Mouse (Mus musculus) layer of hippocampus, adult 9-10 months (tissue): ENCODE measurements around the gene Mosmo.
"Not testable (repeated sequence)": the region's sequence is repeated elsewhere in the genome, so short reads cannot be mapped to it uniquely, and the experiment has no call there.

Experiments
- DNase-seq: peaks from one replicate; pipeline ENCODE4 v3.0.0; 2022; ENCODE audit warnings: low spot score

Mosmo gene

DNA sequence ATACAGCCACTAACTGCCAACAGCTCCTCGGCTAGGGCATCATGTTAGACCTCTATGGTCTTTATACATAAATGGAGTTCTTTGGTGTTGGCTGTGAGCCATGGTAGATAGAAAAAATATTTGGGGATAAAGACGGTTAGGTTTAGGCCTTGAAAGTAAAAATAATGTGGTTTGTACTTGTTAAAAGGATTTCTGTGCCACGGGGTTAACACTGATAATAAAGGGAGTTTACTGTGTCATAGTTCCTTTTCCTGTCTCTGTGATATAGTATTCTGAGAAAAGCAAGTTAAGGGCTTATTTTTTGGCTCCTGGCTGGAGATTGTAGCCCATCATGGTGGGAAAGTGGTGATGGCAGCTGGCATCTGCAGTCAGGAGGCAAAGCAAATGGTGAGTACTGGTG, 26.5 kb downstream of the Mosmo start:
- no peak for DNase-seq

DNA sequence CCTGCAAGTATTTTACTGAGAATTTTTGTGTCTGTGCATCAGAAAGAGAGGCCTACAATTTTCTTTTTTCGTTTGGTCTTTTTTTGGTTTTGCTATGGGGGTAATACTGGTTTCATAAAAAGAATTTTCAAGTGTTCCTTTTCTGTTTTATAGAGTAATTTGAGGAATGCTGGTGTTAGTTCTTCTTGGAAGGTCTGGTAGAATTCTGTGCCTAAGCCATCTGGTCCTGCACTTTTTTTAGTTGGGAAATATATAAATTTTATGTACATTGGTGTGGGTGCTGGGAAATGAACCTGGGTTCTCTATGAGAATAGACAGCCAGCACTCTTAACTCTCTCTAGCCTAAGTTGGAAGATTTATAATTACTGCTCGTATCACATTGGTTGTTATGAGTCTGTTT, 34.7 kb downstream of the Mosmo start:
- no peak for DNase-seq

DNA sequence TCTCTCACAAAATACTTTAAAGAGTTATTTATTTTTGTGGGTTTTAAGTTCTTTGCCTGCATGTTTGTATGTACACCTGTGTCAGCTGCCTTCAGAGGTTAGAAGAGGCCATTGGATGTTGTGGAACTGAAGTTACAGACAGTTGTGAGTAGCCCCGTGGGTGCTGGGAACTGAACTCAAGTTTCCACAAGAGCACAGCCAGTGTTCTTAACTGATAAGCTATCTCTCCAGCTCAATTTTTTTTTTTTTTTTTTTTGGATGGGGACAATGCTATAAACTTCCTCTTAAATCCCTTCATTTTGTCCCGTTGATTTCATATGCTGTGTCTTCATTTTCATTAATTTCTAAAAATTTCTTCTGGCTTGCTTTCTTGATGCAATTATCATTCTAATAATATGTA, 35.8 kb downstream of the Mosmo start:
- no peak for DNase-seq

DNA sequence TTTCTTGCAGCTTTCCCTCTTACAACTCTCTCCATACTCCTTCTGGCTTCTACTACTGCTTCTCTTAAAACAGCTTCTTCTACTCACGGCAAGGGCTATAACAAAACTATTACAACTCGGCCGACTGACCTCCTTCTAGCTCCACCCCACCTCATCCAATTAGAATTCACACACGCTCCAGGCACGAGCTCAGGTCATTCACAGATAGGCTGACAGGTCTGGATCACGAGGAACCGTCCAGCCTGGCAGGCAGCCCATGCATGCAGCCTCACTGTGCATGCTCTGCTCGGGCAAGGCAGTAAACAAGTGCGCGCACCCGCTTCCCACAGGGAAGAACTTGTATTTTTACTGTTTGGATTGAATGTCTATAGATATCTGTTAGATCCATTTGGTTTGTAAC, 36.5 kb downstream of the Mosmo start:
- not testable (repeated sequence) for DNase-seq

DNA sequence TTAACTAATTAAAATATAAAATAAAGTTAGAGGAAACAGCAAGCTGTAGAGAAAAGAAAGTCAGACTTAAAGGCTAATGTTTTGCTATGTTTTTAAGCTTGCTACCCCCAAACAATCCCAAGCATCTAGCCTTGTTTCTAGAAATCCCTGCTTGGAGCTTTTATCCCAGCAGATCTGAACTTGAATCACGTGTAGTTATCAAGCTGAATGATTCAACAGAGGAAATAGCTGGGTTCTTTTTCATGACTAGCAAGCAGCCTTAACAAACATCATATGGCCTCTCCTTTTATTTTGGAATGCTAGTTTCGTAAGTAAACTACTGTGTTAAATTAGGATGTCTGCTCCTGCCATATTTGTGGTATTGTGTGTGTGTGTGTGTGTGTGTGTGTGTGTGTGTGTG, 39.8 kb downstream of the Mosmo start:
- no peak for DNase-seq

DNA sequence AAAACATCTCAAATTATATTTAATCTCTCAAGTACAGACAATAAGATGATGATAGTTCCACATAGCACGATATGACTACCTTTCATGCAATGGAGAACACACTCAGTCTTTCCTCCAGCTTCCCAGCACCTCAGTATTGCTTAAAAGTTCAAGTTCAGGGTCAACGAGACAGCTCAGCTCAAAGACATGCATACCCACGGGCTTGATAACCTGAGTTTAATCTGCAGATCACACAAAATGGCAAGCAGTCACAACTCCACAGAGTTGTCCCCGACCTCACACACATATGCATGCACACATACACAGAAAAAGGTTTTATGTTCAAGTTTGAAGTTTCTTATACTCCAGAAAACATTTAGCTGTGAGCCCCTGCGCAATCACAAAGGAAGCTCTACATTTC, 43.6 kb downstream of the Mosmo start:
- DNase-seq = no peak

DNA sequence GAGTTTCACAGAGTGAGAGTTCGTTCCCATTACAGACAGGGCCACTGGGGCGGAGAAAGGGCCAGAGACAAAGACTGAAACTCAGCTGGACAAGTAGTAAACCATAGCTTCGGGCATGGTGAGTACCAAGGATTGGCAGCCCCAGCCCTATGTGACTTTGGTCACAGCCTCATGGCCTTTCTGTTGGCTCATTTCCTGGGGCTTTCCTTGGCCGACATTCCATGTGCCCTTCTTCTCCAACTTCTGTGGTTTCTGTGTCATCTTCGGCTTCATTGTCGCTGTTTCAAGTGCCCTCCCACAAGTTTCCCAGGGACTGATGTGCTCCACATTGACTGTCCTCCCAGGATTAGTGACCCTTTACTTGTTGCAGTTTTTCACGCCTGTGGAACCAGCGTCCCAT, 44.0 kb downstream of the Mosmo start:
- no peak for DNase-seq

DNA sequence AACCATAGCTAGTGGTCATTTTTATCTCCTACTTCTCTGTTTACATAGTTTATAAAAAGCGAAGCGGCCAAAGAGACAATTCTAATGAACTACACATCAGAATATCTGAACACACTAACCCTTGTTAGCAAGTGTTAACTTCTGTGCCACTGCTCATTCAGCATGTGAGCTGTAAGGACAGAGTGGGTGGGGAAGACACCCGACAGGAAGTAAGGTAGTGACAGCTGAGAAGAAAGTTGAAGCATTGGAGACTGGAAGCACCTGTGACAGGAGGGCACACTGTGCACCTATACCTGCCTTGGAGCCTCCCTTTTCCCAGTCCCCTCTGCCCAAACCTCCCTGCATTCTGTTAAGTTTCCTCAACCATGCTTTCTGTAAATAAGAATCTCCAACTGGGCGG, 44.6 kb downstream of the Mosmo start:
- DNase-seq = no peak

DNA sequence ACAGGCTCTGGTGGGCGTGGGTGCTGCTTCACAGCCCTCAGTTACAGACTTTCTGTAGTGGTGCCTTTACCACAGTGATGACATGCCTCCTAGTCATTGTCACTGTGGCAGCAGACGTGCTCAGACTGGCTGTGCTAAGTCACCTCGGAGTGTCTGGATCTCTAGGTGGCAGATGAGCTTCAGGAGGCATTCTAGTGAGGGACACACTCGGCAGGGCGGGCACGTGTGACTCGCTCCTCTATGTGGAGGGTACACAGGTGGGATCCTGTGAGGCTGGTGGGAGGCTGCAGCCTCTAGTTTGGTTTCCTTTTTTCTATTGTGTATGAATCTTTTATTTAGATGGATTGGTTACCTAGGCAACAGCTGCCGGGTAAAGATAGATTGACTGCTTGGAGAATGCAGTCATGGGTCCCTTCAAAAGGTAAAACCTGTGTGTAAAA, 45.4 kb downstream of the Mosmo start:
- no peak for DNase-seq

DNA sequence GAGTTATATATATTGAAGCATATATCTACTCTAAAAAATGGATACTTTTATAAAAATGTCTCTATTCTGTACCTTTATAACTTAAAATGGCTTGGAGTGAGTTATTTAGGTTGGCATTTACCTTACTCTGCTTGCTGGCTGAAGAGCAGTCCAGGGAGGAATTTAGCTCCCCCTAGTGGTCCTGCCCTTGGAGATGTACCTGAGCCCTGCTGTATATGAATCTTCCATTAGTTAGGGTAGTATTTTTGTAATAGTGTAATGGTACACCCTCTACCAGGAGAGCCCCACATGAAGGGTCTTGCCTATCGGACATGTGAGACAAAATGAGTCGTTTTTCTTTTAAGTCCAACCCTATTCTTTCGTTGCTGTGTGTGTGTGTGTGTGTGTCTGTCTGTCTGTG, 50.2 kb downstream of the Mosmo start:
- DNase-seq = no peak

DNA sequence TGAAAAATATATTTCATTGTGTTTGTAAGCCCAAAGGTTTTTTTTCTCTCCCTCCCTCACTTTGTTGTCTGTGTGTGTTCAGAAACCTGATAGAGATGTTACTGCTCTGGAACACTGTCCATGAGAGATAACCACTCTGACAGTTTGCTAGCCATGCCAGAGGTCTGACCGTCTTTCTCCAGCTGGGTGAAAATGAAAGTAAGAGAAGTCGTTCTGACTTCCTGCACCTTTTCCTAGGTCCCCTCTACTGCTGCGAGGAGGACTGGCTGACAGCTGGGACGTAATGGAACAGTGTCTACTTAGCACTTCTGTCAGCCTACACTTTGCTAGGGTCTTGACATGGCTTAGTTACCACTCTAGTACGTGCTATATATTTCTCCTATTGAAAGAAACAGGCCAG, 52.2 kb downstream of the Mosmo start:
- DNase-seq = no peak

DNA sequence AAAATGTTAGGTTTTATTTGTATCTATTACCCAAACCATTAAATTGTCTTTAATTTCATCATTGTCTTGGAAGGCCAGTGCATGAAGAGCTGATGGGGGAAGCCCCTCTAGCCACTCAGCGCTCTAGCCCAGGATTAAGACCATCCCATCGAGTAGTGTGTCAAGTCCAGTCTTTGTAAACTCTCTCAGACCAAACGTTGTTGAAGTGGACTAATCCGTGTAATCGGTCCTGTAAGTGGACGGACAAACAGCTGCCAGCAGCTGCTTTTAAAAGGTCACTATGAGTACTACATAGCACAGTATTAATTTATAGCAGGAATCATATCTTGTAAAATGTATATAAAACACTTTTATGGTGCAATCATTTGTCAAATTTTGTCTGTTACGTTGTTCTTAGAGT, 55.5 kb downstream of the Mosmo start:
- DNase-seq = no peak

DNA sequence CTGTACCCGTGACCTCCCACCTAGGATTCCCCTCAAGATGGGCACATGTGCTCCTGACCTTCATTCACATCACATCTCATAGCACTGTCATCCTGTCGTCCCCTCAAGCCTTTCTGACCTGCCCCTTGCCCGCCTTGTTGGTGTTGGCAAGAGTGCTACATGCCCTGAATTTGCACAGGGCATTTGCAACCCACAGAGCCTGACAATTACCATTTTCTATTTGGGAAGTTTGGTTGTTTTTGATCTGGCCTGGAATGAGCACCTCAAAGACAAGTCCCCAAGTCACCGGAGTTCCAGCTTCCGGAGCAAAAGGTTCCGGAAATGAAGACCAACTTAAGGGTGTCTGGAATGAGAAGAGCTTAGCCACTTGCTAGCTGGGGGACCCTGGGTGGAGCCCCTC, 61.6 kb downstream of the Mosmo start, which contains the start of gene Vwa3a:
TSS of gene Vwa3a (plus strand) at position 301 of the 400 bp plus-strand sequence.
- no peak for DNase-seq

DNA sequence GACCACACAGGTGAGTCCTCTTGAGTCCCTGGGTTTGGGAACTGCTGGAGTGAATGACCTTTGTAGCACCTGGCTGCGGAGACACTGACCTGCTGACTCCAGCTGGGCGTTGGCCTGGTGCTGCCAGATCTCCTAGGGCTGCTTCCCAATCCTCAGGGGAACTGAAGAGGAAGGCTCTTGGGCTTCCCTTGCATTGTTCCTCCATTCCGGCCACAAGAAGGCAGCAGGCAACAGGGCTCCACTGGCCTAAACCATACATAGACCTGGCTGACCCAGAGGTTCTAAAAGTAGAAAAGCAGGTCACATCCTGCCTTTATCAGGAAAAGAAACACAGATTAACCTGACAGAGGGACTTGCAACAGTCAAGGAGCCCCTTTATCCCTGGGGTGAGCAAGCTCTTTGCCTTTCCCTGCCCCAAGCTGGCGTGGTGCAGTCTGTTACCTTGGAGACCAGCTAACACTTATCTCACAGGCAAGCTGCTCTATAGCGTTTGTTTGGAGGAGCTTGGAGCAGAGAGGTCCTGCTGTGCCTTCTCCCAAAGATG, 62.2 kb downstream of the Mosmo start:
- no peak for DNase-seq

DNA sequence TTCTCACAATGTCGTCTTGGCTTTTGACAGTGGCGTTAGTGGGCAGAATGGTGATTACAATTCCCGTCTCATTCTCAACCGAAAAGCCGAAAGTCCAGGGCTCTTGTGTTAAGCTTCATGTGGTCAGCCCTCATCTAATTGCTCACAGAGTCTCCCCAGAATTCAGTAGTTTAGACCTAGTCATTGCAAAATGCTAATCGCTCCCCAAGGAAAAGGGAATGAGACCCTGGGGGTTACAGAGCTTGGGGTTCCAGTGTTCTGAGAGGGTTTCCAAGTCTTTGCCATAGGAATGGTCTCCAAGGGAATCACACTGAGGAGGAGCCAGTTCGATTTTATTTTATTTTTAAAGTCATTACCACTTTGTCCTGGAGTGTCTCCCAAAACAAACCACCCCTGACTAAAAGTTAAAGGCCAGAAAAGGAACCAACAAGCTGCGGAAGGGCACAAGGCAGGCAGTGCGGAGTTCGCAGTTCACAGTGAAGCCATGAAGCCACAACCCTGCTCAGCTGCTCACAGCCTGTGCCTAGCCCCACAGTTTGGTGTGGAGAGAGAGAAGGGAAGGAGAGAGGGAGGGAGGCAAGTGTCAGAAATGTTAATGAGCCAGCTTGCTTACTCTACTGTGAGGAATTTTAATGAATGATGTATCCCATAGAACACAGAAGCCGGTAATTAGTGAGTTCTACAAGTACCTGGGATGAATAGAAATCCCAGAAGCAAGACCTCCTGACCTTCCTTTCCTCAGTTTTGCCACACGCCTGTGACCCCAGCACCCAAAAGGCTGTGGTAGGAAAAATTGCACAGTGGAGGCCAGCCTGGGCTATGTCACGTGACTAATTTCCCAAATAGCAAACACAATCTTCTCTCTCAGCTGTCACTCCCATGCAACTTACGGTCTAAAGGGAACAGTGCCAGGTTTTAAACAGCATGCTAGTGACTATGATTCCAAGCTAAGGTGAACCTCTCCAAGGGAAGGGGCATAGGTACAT, 66.2 kb downstream of the Mosmo start:
- DNase-seq = no peak

DNA sequence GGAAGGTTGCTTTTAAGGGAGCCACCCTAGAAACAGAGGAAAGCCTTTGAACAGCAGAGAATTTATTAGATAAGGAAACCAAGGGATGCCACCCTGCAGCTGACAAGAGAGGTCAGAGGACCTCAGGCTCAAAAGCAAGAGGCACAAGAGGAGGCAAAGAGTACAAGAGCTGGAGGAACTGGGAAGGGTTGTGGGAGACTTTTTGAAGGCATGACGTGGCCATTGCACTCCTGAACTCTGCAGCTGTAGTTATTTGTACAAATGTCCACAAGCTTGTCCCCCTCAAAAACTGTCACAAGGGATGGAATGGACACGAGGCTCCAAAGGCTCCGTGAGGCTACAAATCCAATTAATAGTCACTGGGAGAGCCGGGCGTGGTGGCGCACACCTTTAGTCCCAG, 67.2 kb downstream of the Mosmo start:
- DNase-seq = no peak

DNA sequence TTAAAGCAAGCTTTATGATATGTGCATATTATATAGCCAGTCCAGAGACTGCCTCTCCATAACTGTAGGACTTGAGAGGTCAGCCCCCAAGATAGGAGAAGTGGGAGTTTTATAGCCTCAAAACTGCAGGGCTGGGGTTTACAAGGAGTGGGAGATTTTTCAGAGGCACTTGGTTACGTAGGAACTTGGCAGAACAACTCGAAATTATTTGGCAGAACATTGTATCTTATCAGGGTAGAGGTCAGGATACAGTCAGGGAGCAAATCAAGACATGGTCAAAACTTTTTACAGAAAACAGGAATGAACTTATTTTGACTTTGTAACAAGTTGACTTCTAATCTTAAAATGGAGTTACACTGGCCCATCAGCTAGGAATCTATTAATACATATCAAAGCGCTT, 68.6 kb downstream of the Mosmo start:
- DNase-seq = no peak

DNA sequence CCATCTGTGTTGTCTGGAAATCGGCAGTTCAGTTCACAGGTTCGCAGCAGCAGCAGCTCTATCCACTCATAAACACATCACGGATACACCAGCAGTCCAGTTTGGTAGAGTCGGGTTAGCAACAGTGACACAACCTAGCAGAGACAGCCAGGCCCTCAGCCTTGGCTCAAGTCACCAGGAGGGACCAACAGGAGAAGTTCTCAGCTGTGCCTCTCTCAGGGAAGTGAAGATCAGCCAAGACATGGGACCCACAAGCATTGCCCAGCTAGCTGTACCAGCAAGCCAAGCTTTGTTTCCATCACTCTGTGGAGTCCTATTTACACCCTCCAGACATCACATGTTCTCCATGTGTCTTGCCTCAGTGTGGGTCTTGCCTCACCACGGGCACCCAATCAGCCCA, 69.4 kb downstream of the Mosmo start:
- no peak for DNase-seq

DNA sequence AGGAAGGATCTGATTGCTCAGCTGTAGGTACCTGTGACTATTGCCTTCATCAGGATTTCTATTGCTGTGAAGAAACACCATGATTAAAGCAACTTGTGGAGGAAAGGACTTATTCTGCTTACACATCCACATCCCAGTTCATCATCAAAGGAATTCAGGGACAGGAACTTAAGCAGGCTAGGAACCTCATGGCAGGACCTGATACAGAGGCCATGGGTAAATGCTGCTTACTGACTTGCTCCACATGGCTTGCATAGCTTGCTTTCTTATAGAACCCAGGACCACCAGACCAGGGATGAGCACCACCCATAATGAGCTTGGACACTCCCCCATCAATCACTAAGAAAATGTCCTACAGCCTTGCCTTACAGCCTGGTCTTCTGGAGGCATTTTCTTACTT, 71.1 kb downstream of the Mosmo start:
- DNase-seq = no peak

DNA sequence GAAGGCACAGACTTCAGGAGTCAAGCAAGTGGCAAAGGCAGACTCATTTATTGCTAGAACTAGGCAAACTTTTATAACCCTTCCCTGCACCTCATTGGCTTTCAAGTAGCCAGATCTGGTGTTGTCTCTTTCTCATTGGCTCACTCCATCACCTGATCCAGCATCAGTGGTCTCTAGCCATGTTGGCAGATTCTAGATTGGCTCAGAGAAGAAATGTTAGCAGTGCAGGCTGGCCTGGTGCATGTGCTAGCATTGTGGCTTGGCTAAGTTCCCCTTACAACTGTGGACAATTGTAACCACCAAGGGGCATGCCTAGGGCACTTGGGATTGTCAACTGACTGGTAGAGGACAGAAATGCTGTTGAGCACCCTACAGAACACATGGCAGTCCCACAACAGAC, 73.9 kb downstream of the Mosmo start:
- DNase-seq = no peak

DNA sequence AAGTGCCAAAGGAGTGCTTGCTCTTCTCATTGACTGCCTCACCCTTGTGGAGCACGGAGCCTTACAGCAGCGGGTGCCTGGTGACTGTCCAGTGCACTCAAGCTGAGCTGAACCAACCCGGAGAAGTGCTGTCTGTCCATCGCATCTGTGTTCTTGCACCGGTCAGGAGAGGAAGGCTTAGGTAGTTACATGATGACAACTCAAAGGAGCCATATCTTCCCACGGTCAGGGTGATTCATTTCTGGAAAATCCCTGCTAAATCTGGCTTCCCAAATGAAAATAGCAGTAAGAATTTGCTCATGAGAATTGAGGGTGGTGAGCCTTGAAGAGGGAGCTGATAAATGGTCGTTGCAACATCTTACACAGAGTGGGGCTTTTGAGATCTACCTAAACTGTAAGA, 74.5 kb downstream of the Mosmo start:
- no peak for DNase-seq

DNA sequence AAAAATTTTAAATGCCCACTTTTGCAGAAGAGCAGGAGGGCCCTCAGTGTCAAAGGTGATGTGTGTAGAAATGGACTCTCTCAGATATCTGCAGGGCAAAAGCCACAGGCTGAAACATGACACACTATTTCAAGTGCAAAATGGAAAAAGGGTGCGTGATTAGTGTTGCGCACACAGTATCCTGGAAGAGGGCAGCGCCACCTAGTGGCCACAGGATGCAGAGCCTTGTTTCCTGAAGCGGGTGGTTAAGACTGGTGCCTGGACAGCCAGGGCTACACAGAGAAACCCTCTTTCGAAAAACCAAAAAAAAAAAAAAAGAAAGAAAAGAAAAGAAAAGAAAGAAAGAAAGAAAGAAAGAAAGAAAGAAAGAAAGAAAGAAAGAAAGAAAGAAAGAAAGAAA, 77.3 kb downstream of the Mosmo start:
- DNase-seq = peak; percentile 64

DNA sequence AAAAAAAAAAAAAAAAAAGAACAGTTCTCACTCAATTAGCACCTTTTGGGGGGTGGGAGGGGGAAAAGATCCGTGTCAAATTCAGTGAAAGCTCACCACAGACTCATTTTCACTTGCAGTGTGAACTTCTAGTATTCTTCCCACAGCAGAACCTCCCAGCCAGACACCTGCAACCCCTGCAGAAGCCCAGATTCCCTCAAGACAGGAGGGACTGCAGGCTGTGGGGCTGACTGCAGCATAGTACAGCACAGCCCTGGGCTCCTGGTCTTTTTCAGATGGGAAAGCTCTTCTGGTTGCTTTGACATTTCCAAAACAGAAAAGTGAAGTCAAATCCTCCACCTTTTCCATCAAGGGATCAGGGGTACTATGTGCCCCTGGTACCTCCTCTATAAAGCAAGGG, 90.0 kb downstream of the Mosmo start:
- no peak for DNase-seq

DNA sequence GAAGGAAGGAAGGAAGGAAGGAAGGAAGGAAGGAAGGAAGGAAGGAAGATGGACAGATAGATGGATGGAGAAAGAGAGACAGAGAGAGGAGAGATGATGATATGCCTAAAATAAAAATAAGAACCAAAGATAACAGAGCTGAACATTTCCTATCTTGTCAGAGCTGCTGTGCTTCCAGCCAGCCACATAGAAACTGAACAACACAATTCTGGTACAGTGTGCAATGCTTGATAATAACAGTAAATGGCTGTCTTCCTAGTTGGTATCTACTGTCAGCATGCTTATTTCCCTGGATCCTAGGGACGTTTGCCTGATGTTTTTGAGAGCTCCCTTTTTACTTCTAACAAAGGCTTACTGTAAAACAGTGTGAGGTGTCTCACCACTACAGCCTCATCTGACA, 94.0 kb downstream of the Mosmo start:
- no peak for DNase-seq
